Mouse (Mus musculus) stomach, adult 2 months (tissue): ENCODE results near the gene Clec16a. TPM values are rescaled to one million over a fixed set of nuclear protein-coding genes. Genes with fewer than 3 reads are reported as not detected.

Source experiments
- polyA plus RNA-seq: library from polyadenylated mRNA; depleted of rRNA; stranded (reverse); fragments of >200 nt; gene quantifications from 2 replicates; pipeline ENCODE4 v1.2.3, GENCODE M21; 2012; rRNA removed

Clec16a gene
- 4.4 and 4.7 TPM in 2 replicates for polyA plus RNA-seq

DNA sequence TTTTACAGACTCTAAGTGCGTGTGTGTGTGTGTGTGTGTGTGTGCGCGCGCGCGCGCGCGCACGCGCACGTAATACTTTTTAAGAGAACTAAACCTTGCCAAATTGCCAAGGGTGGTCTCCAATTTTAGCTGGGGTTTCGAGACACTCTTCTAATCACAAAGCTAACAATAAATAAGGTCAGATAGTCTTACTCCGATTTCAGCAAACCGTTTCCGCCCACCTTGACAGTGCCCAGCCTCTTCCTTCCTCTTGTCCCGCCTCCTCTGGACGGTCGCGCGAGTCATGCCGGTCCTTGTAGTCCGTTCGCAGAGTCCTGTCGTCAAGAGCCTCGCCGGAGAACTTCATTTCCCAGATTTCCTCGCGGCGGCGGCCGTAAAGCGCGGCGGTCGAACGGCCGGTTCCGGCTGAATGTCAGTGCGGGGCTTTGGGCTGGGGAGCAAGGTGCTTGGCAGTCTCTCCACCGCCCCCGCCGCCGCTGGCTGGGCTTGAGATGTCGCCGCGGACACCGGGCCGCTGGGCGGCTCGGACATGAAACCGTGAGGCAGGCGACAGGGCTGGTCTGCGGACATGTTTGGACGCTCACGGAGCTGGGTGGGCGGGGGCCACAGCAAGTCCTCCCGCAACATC, at the start of gene Clec16a:
TSS of gene Clec16a (plus strand) at position 345 of the 628 bp plus-strand sequence.

DNA sequence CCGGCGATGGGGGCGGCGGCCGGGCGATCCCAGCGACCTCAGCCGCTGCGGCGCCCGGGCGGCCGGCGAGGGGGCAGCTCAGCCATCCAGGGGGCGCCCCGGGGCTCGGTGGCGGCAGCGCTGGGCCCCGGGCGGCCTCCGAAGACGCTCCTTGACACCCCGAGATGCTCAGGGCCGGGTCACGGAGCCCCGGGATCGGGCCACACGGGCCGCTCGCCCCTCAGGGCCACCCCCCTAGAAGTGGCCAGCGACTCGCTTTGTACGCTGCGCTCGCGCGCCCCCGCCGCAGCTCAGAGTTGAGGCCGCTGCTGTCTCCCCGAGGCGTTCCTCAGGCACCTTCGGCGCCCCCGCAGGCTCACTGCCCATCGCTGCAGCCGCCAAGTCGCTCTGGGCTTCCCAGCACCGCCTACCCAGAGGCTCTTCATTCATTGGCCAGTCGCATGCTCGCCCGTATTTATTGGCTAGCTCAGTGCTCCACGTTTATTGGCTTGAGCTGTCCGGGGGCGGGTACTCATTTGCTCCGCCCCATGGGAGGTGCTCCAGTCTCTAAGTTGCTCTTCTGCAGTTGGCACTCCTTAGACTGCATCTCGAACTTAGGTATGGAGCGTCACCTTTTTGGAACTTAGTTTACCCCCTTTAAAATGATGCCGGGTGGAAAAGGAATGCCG, 2.3 kb upstream of the Clec16a start, which contains the start of gene Dexi:
TSS of gene Dexi (minus strand) at position 357 of the 668 bp plus-strand sequence.

DNA sequence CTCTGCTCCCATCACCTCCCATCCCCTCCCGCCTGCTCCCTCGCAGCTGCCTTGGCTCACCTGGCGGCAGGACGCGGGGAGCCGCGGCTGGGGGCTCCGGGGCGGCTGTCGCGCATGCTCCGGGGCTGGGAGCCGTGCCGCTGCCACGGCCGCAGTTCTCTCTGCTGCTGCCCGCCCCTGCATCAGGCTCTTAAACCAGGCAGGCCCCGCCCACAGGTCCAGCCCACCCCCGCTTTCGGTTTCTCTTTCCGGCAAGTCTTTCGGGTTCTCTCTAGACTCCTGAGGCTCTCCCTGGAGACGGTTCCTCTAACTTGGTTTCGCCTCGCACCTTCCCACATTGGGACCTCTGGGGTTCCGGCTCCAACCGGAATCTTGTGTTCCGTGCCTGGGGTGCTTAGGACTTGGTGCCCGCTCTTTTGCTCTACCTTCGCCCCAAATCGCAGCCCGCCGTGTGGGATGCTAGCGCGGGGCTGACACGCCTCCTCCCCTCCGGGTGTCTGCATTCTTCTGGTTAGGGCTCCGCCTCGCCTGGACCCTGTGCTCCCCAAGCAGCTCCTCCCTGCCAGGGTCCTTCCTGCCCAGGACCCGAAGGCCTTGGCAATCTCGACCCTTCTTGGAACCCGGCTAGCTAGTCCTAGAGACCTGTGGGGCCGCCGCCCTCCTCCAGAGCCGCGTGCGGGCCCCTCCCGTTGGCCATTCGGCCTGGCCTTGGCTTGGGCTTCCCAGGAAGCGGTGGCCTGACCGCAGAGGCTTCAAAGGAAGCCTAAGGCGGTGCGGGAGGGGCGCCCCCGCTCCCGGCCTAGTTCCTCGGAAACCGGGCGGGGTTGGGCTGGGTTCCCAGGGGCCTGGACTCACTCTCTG, 240.5 kb downstream of the Clec16a start, which contains the start of gene Socs1:
TSS of gene Socs1 (minus strand) at position 166 of the 861 bp plus-strand sequence.

DNA sequence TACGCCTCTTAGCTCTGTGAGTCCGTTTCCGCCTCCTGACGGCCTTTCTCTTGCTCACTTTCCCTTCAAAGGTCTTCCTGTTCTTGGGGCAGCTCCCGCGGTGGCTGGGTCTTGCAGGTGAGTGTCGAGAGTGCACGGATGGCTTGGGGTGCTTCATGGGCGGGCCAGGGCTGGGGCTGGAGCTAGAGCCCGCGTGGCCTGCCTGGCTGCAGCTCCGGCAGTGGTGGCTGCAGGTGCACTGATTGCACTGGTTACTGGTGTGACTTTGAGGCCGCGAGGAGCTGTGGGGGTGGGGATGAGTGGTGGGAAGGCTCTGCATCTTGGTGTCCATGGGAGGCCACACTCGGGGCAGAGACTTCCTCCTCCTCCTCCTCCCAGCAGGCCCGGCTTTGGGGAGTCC, 243.1 kb downstream of the Clec16a start, which contains the start of gene Tnp2:
TSS of gene Tnp2 (minus strand) at position 390 of the 400 bp plus-strand sequence.

DNA sequence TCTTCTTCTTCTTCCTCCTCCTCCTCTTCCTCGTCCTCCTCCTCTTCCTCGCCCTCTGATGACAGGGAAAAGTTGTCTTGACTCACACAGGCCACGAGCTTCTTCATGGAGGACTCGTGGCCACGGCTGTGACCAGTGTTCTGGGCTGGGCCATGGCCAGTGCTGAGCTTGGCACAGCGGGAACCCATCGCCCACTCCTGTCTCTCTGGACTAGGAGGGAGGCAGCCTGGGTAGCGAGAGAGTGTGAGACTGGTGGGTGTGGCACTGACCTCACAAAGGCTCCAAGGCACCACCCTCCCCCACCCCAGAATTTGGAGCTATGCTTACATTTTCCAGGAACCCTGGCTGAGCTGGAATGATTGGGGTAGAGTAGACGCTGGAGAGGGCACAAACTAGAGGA, 245.6 kb downstream of the Clec16a start, which contains the start of gene Prm3:
TSS of gene Prm3 (minus strand) at position 213 of the 400 bp plus-strand sequence.

Other genes starting within 250 kb of the Clec16a start
- 32.6 and 37.6 TPM in 2 replicates for gene Emp2, start 231.4 kb upstream of the Clec16a start, polyA plus RNA-seq
- gene Tekt5, start 149.8 kb upstream of the Clec16a start, polyA plus RNA-seq, result 0.35 TPM in 2 replicates
- 8.1 and 8.6 TPM in 2 replicates for gene Nubp1, start 133.4 kb upstream of the Clec16a start, polyA plus RNA-seq
- 0.44 and 0.62 TPM in 2 replicates for gene Tvp23a, start 98.0 kb upstream of the Clec16a start, polyA plus RNA-seq
- 1.1 TPM in 2 replicates for gene Ciita, start 65.3 kb upstream of the Clec16a start, polyA plus RNA-seq
- gene Dexi, start 2.3 kb upstream of the Clec16a start, polyA plus RNA-seq, result 44.1 and 84.4 TPM in 2 replicates
- gene Socs1, start 240.2 kb downstream of the Clec16a start, polyA plus RNA-seq, result 8.8 and 18.5 TPM in 2 replicates
- gene Tnp2, start 243.3 kb downstream of the Clec16a start, polyA plus RNA-seq, result not detected in 2 replicates
- not detected in 2 replicates for gene Prm3, start 245.6 kb downstream of the Clec16a start, polyA plus RNA-seq